In genomic region chr7:91161643-91162175, GRCm38 (mm10) we compare ENCODE assay signal across 26 mouse cellular contexts.
DNase-seq lines count a peak whose midpoint lies in the region; ATAC-seq and TF ChIP-seq lines count a peak whose summit lies in the region.
"Had no signal": no experiment of that assay in that cellular context is flagged by ENCODE, and none has a peak within 500 bp of the region (broad histone marks: within the 10 kb centered on the region; RNA-seq: fewer than 3 reads in every experiment).

No protein-coding gene starts in this region.

- no peak overlapping the region for H3K4me3 ChIP-seq in hindbrain, embryonic 11.5 days (ENCODE audit: low read depth, low read length)
- H3K4me3 ChIP-seq in hindbrain, embryonic 10.5 days = no peak overlapping the region
- no peak overlapping the region for H3K4me3 ChIP-seq in hindbrain, embryonic 13.5 days
- H3K4me3 ChIP-seq in midbrain, embryonic 13.5 days (replicated peaks) = no peak overlapping the region
- no peak overlapping the region for H3K4me3 ChIP-seq in neural tube, embryonic 14.5 days (ENCODE audit: low read depth, low read length)
- H3K4me3 ChIP-seq in lung, adult 2 months (replicated peaks; ENCODE audit: extremely low read depth, low read depth, low read length) = no peak overlapping the region
- H3K4me3 ChIP-seq: embryonic facial prominence, embryonic 10.5 days; heart, adult 2 months; heart, embryonic 13.5 days; left cerebral cortex, adult 2 months; liver, embryonic 13.5 days had no signal

- no peak for DNase-seq in hindbrain, embryonic 11.5 days (ENCODE audit: low spot score)
- no peak for DNase-seq in hindbrain, embryonic 10.5 days (ENCODE audit: low spot score)
- DNase-seq in lung, adult 2 months = no peak
- DNase-seq in right cerebral cortex, postnatal 4 days = no peak
- DNase-seq: adrenal gland, postnatal 36 days; B cell, adult 2 months; cerebellum, adult 11 months; cerebellum, postnatal 10 days; gastrocnemius, postnatal 25 days; heart, adult 2 months; heart, postnatal 14 days; kidney, postnatal 4 days; liver, embryonic 13.5 days; lung, embryonic 14.5 days; thymus, adult 18-20 months; thymus, postnatal 4 days had no signal

- no peak overlapping the region for H3K4me2 ChIP-seq in hindbrain, embryonic 11.5 days (replicated peaks; ENCODE audit: low read depth, low read length)
- no peak overlapping the region for H3K4me2 ChIP-seq in hindbrain, embryonic 13.5 days
- no peak overlapping the region for H3K4me2 ChIP-seq in midbrain, embryonic 13.5 days (replicated peaks)
- H3K4me2 ChIP-seq in neural tube, embryonic 14.5 days (ENCODE audit: low read depth, low read length) = no peak overlapping the region
- H3K4me2 ChIP-seq: heart, embryonic 13.5 days; liver, embryonic 13.5 days; lung, embryonic 14.5 days had no signal

- no peaks in the 10 kb centered on the region for H3K27me3 ChIP-seq in hindbrain, embryonic 11.5 days (ENCODE audit: control insufficient read depth, insufficient read depth, low read length)
- no peaks in the 10 kb centered on the region for H3K27me3 ChIP-seq in hindbrain, embryonic 10.5 days (ENCODE audit: insufficient read depth, poor library complexity, severe bottlenecking)
- no peaks in the 10 kb centered on the region for H3K27me3 ChIP-seq in hindbrain, embryonic 13.5 days
- H3K27me3 ChIP-seq in midbrain, embryonic 13.5 days = no peaks in the 10 kb centered on the region
- H3K27me3 ChIP-seq in neural tube, embryonic 14.5 days (ENCODE audit: control insufficient read depth, insufficient read depth, low read length) = no peaks in the 10 kb centered on the region
- H3K27me3 ChIP-seq: CH12.LX; heart, embryonic 13.5 days; liver, embryonic 13.5 days; Patski had no signal

- no peak overlapping the region for H3K9ac ChIP-seq in hindbrain, embryonic 11.5 days (ENCODE audit: low read depth, low read length)
- no peak overlapping the region for H3K9ac ChIP-seq in hindbrain, embryonic 13.5 days
- H3K9ac ChIP-seq in midbrain, embryonic 13.5 days (replicated peaks) = no peak overlapping the region
- H3K9ac ChIP-seq in neural tube, embryonic 14.5 days (replicated peaks; ENCODE audit: low read depth, low read length) = no peak overlapping the region
- H3K9ac ChIP-seq: heart, embryonic 13.5 days; liver, embryonic 13.5 days; lung, embryonic 14.5 days had no signal

- TF ChIP-seq POLR2A in lung, adult 2 months (IDR thresholded peaks at IDR 0.05; ENCODE audit: borderline replicate concordance, extremely low read depth, low read depth, low read length) = no peak

- no peaks in the 10 kb centered on the region for H3K36me3 ChIP-seq in hindbrain, embryonic 11.5 days (ENCODE audit: control insufficient read depth, insufficient read depth, low read length)
- no peaks in the 10 kb centered on the region for H3K36me3 ChIP-seq in hindbrain, embryonic 10.5 days
- no peaks in the 10 kb centered on the region for H3K36me3 ChIP-seq in hindbrain, embryonic 13.5 days
- no peaks in the 10 kb centered on the region for H3K36me3 ChIP-seq in midbrain, embryonic 13.5 days
- H3K36me3 ChIP-seq in neural tube, embryonic 14.5 days (ENCODE audit: control insufficient read depth, insufficient read depth, low read length) = no peaks in the 10 kb centered on the region
- H3K36me3 ChIP-seq: embryonic facial prominence, embryonic 10.5 days; G1E; heart, embryonic 13.5 days; liver, embryonic 13.5 days had no signal

- H3K27ac ChIP-seq in hindbrain, embryonic 11.5 days (ENCODE audit: low read depth, low read length) = no peak overlapping the region
- no peak overlapping the region for H3K27ac ChIP-seq in hindbrain, embryonic 10.5 days
- H3K27ac ChIP-seq in hindbrain, embryonic 13.5 days = peak overlapping the region; percentile 24
- H3K27ac ChIP-seq in midbrain, embryonic 13.5 days = no peak overlapping the region
- no peak overlapping the region for H3K27ac ChIP-seq in neural tube, embryonic 14.5 days (ENCODE audit: low read depth, low read length)
- H3K27ac ChIP-seq: embryonic facial prominence, embryonic 10.5 days; heart, adult 2 months; heart, embryonic 13.5 days; left cerebral cortex, adult 2 months; liver, embryonic 13.5 days had no signal

- 66% methylated on average over 2 of the region's 2 CpGs for WGBS in hindbrain, embryonic 11.5 days
- 77% methylated on average over 2 of the region's 2 CpGs for WGBS in hindbrain, embryonic 10.5 days
- 29% methylated on average over 2 of the region's 2 CpGs for WGBS in hindbrain, embryonic 13.5 days
- 58% methylated on average over 2 of the region's 2 CpGs for WGBS in midbrain, embryonic 13.5 days
- WGBS in neural tube, embryonic 14.5 days = 18% methylated on average over 2 of the region's 2 CpGs
- WGBS in lung, adult 2 months = 69% methylated on average over 2 of the region's 2 CpGs

- H3K4me1 ChIP-seq in hindbrain, embryonic 11.5 days (replicated peaks; ENCODE audit: control insufficient read depth, insufficient read depth, low read length) = no peaks in the 10 kb centered on the region
- no peaks in the 10 kb centered on the region for H3K4me1 ChIP-seq in hindbrain, embryonic 10.5 days (replicated peaks)
- peaks cover 14% of the 10 kb centered on the region for H3K4me1 ChIP-seq in hindbrain, embryonic 13.5 days (replicated peaks)
- H3K4me1 ChIP-seq in midbrain, embryonic 13.5 days (replicated peaks) = peaks cover 6% of the 10 kb centered on the region; the same call in 1 of the 2 replicates
- 0 out of 2 replicates have a peak, but pooled peaks cover 5% of the 10 kb centered on the region for H3K4me1 ChIP-seq in neural tube, embryonic 14.5 days (ENCODE audit: control insufficient read depth, insufficient read depth, low read length)
- H3K4me1 ChIP-seq in lung, adult 2 months (ENCODE audit: control insufficient read depth, insufficient read depth, low read length) = no peaks in the 10 kb centered on the region
- H3K4me1 ChIP-seq: embryonic facial prominence, embryonic 10.5 days; heart, embryonic 13.5 days; liver, embryonic 13.5 days had no signal

- no peak for TF ChIP-seq CTCF in lung, adult 2 months (IDR thresholded peaks at IDR 0.05; ENCODE audit: insufficient read depth, low read length)

- H3K9me3 ChIP-seq in hindbrain, embryonic 11.5 days (ENCODE audit: control insufficient read depth, low read length) = no peaks in the 10 kb centered on the region
- H3K9me3 ChIP-seq in hindbrain, embryonic 10.5 days = no peaks in the 10 kb centered on the region
- H3K9me3 ChIP-seq in hindbrain, embryonic 13.5 days = no peaks in the 10 kb centered on the region
- H3K9me3 ChIP-seq in midbrain, embryonic 13.5 days = no peaks in the 10 kb centered on the region
- H3K9me3 ChIP-seq in neural tube, embryonic 14.5 days (ENCODE audit: control insufficient read depth, low read length) = no peaks in the 10 kb centered on the region
- H3K9me3 ChIP-seq: embryonic facial prominence, embryonic 10.5 days; G1E; heart, embryonic 13.5 days; liver, embryonic 13.5 days had no signal

- peak; percentile 47 for ATAC-seq in hindbrain, embryonic 11.5 days (ENCODE audit: low FRiP score)
- peak; percentile 67; the same call in 1 of the 2 replicates for ATAC-seq in hindbrain, embryonic 13.5 days (ENCODE audit: low FRiP score)
- peak; percentile 50; the same call in 1 of the 2 replicates for ATAC-seq in midbrain, embryonic 13.5 days
- peak; percentile 61 for ATAC-seq in neural tube, embryonic 14.5 days (ENCODE audit: low read depth)
- ATAC-seq: intestine, postnatal 0 days; Patski had no signal
